Mouse (Mus musculus) liver, adult 2 months (tissue): Measurements from ENCODE around the gene Canx. TPM values are rescaled to one million over a fixed set of nuclear protein-coding genes. Genes with fewer than 3 reads are reported as not detected.
A peak's percentile ranks its signal among the peaks of the same experiment; 100 is the strongest.

Experiments
- DNase-seq: peaks from one replicate; pipeline ENCODE4 v3.0.0-alpha.2; 2011; ENCODE audit warnings: low read depth, low spot score; ENCODE audit errors: extremely low read depth
- H3K27ac ChIP-seq: fragments of 200-500 bp; replicated peaks from 2 replicates; pipeline ENCODE4 v1.5.1; 2012; ENCODE audit warnings: low read depth, mild to moderate bottlenecking, control low read depth, inconsistent platforms, low read length; ENCODE audit not compliant: insufficient read depth
- H3K27me3 ChIP-seq: fragments of 200-500 bp; 2 replicates; pipeline ENCODE4 v1.6.1; 2012; ENCODE audit warnings: mild to moderate bottlenecking, moderate library complexity, low read length, inconsistent platforms; ENCODE audit not compliant: control insufficient read depth, insufficient read depth
- H3K36me3 ChIP-seq: fragments of 200-500 bp; 2 replicates; pipeline ENCODE4 v1.6.1; 2012; ENCODE audit warnings: low read length, inconsistent platforms; ENCODE audit not compliant: control insufficient read depth, insufficient read depth
- H3K4me1 ChIP-seq: fragments of 200-500 bp; 2 replicates; pipeline ENCODE4 v1.6.1; 2011; ENCODE audit warnings: low read length; ENCODE audit not compliant: control insufficient read depth, insufficient read depth
- H3K4me3 ChIP-seq: fragments of 200-500 bp; 2 replicates; pipeline ENCODE4 v1.5.1; 2011; ENCODE audit warnings: low read depth, mild to moderate bottlenecking, control low read depth, low read length, moderate library complexity; ENCODE audit not compliant: insufficient read depth
- H3K79me2 ChIP-seq: fragments of 200-500 bp; 2 replicates; pipeline ENCODE4 v1.6.1; 2012; ENCODE audit warnings: inconsistent platforms, mild to moderate bottlenecking, low read length, moderate library complexity; ENCODE audit not compliant: control insufficient read depth, insufficient read depth
- H3K9ac ChIP-seq: fragments of 200-500 bp; 2 replicates; pipeline ENCODE4 v1.6.1; 2012; ENCODE audit warnings: low read depth, mild to moderate bottlenecking, control low read depth, inconsistent platforms, low read length
- CTCF ChIP-seq: fragments of 200-500 bp; IDR thresholded peaks from 2 replicates; pipeline ENCODE4 v1.5.1; 2011; ENCODE audit warnings: low read depth, low read length, control low read depth
- POLR2A ChIP-seq: fragments of 200-500 bp; IDR thresholded peaks from 2 replicates; pipeline ENCODE4 v1.6.1; 2011; ENCODE audit warnings: low read length, control low read depth; ENCODE audit not compliant: insufficient read depth; ENCODE audit errors: extremely low read depth
- WGBS: fragments of 180-500 bp; shearing (Covaris S2); methylation state at CpG from one replicate; pipeline ENCODE4 v1.1.7; 2018; 5-methylcytosine and 5-hydroxymethylcytosine counted together
- polyA plus RNA-seq: library from polyadenylated mRNA; depleted of rRNA; stranded (reverse); fragments of >200 nt; gene quantifications from 2 replicates; pipeline ENCODE4 v1.2.3, GENCODE M21; 2012
- total RNA-seq: library from RNA; depleted of rRNA; stranded (reverse); fragments of >200 nt; gene quantifications from 2 replicates; pipeline ENCODE4 v1.2.3, GENCODE M21; 2014

Gene Canx
- total and polyA plus RNA-seq, 2 experiments: 58.2 to 350 TPM

DNA sequence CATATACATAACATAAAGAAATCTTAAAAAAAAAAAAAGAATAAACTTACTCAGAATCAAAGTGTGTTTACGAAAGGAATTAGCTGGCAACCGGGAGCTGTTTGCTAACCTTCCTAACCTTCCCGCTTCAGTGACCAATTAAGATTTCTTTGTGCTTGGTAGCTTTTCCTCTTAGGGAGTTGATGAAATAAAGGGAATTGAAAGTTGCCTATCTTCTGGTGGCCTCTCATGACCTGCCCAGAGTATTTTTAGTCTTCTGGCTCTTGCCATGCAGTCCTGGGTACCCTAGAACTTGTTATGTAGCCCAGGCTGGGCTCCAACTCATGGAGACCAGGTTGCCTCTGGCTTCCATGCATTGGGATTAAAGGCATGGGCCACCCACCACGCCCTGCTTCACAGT is 20.0 kb upstream of the Canx start:
- DNase-seq: no peak
- Histone ChIP-seq H3K36me3 (no peaks in the 10 kb centered on the region), H3K27me3 (no peaks in the 10 kb centered on the region), H3K9ac (no peak overlapping the region), H3K79me2 (no peaks in the 10 kb centered on the region), H3K4me1 (no peaks in the 10 kb centered on the region), H3K27ac (no peak overlapping the region), H3K4me3 (no peak overlapping the region)
- WGBS: 85% methylated on average over 4 of the region's 4 CpGs
- no peak for TF ChIP-seq POLR2A
- TF ChIP-seq CTCF: no peak

DNA sequence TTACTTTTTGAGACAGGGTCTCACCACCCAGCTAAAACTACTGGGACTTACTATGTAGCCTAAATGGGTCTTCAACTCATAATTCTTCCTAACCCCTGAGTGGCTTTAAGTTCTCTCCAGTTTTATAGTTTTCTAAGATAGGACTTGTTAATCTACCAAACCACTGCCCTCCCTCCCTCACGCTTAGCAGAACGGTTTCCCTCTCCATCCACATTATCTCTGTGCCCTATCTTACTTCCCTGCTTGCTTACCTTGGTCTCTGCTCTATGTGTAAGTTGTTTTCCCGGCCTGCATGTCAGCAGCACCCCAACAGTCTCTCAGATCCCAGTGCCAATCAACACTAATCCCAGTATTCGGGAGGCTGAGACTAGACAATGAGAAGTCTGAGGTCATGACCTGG is 11.4 kb upstream of the Canx start:
- H3K27me3 ChIP-seq: no peaks in the 10 kb centered on the region
- DNase-seq: no peak
- no peaks in the 10 kb centered on the region for H3K79me2 ChIP-seq
- TF ChIP-seq CTCF (no peak), POLR2A (no peak)
- WGBS: 80% methylated on average over 4 of the region's 4 CpGs
- no peak overlapping the region for H3K4me3 ChIP-seq
- no peak overlapping the region for H3K27ac ChIP-seq
- no peak overlapping the region for H3K9ac ChIP-seq
- H3K4me1 ChIP-seq: peaks cover 4% of the 10 kb centered on the region; the same call in 1 of the 2 replicates
- no peaks in the 10 kb centered on the region for H3K36me3 ChIP-seq

DNA sequence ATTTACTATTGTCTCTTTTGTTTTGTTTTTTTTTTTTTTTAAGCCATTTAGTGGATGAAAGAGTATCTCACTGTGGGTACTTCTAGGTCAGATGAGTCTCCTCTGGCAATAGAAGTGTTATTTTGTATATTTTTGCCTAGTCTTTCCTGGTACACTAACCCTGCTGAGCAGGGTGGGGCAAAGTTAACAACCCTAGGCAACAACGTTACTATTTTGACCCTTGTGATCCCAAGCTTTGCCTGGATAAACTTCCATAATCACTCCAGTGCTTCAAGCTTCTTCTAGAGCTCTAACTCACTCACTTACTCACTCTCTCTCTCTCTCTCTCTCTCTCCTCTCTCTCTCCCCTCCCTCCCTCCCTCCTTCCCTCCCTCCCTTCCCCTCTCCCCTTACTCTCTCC is 10.7 kb upstream of the Canx start:
- TF ChIP-seq POLR2A (no peak), CTCF (no peak)
- Histone ChIP-seq H3K27me3 (no peaks in the 10 kb centered on the region), H3K79me2 (no peaks in the 10 kb centered on the region), H3K27ac (no peak overlapping the region), H3K9ac (no peak overlapping the region), H3K36me3 (no peaks in the 10 kb centered on the region), H3K4me1 (peaks cover 4% of the 10 kb centered on the region; the same call in 1 of the 2 replicates), H3K4me3 (no peak overlapping the region)
- WGBS: 19% methylated on average over 1 of the region's 1 CpGs
- DNase-seq: no peak

DNA sequence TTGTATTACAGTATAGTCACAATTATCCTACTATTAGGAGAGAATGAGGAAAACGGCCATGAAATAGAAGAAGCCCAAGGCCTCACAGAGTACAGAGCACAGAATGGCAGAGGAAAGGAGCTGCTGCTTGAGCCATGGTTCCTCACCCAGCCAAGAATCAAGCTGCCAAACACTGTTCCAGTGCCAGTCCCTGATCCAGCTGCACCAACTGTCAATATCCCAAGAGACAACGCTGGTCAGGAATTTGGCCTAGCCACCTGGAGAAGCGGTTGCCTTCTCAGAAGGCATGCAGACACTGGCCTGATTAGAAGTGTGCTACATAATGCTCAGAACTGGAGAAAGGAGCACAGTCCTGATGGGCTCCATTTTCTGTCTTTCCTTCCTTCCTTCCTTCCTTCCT is 7.7 kb upstream of the Canx start:
- peaks cover 4% of the 10 kb centered on the region; the same call in 1 of the 2 replicates for H3K4me1 ChIP-seq
- H3K27me3 ChIP-seq: no peaks in the 10 kb centered on the region
- H3K79me2 ChIP-seq: no peaks in the 10 kb centered on the region
- H3K36me3 ChIP-seq: no peaks in the 10 kb centered on the region
- no peak overlapping the region for H3K4me3 ChIP-seq
- TF ChIP-seq POLR2A (no peak), CTCF (no peak)
- DNase-seq: peak; percentile 68
- H3K9ac ChIP-seq: no peak overlapping the region
- WGBS: 45% methylated on average over 3 of the region's 3 CpGs
- H3K27ac ChIP-seq: no peak overlapping the region

DNA sequence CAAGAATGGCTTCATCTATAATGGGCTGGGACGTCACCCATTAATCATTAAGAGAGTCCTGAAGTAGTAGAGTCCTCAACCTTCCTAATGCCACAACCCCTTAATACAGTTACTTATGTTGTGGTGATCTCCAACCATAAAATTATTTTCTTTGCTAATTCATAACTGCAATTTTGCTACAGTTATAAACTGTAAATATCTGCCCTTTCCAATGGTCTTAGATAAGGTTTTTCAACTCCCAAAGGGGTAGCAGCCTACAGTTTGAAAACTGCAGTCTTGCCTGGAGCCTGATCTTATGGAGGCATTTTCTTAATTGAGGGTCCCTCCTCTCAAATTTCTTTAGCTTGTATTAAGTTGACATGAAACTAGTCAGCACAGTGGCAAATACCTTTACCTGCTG is 3.9 kb upstream of the Canx start:
- WGBS: 91% methylated on average over 1 of the region's 1 CpGs
- peaks cover 10% of the 10 kb centered on the region; the same call in 1 of the 2 replicates for H3K79me2 ChIP-seq
- H3K9ac ChIP-seq: no peak overlapping the region
- no peak for DNase-seq
- H3K4me3 ChIP-seq: no peak overlapping the region
- TF ChIP-seq CTCF (no peak), POLR2A (no peak)
- H3K36me3 ChIP-seq: no peaks in the 10 kb centered on the region
- H3K27ac ChIP-seq: no peak overlapping the region
- H3K4me1 ChIP-seq: 0 out of 2 replicates have a peak, but pooled peaks cover 2% of the 10 kb centered on the region
- no peaks in the 10 kb centered on the region for H3K27me3 ChIP-seq

DNA sequence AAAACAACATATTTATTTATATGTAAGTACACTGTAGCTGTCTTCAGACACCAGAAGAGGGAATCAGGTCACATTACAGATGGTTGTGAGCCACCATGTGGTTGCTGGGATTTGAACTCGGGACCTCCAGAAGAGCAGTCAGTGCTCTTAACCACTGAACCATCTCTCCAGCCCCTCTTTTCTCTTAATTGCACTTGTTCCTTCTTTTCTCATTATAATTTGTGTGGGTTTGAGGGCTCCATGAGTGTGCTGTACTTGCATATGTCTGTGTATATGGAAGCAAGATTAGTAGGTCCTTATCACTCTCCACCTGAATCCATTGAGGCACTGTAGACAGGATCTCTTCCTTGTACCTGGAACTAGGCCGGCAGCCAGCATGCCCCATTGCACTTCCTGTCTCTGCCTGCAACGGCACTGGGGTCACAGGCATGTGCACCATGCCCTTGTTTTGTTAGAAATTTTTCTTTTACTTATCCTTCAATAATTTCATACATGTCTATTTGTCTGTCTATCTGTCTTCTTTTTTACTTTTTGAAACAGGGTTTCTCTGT is 2.7 kb upstream of the Canx start:
- H3K36me3 ChIP-seq: no peaks in the 10 kb centered on the region
- H3K4me1 ChIP-seq: peaks cover 7% of the 10 kb centered on the region; the same call in 1 of the 2 replicates
- no peak for DNase-seq
- no peak for TF ChIP-seq POLR2A
- no peak for TF ChIP-seq CTCF
- H3K27ac ChIP-seq: no peak overlapping the region
- 65% methylated on average over 3 of the region's 3 CpGs for WGBS
- H3K27me3 ChIP-seq: no peaks in the 10 kb centered on the region
- no peak overlapping the region for H3K9ac ChIP-seq
- no peak overlapping the region for H3K4me3 ChIP-seq
- H3K79me2 ChIP-seq: peaks cover 15% of the 10 kb centered on the region; the same call in 1 of the 2 replicates
